Mouse (Mus musculus) stomach, embryonic 16.5 days (tissue): ENCODE data around the gene Ak5. TPM values are rescaled to one million over a fixed set of nuclear protein-coding genes. Genes with fewer than 3 reads are reported as not detected.
"Not testable (repeated sequence)": the region's sequence is repeated elsewhere in the genome, so short reads cannot be mapped to it uniquely, and the experiment has no call there.

Source experiments
- ATAC-seq: fragments of 200-750 bp; cut with Nextera tagmentation; 2 replicates; pipeline ENCODE4 v1.8.0; 2017; ENCODE audit warnings: moderate number of reproducible peaks, moderate TSS enrichment; ENCODE audit not compliant: insufficient read depth, low FRiP score
- H3K27ac ChIP-seq: fragments of 300-500 bp; sonication (generic); 2 replicates; pipeline ENCODE4 v1.5.1; 2014; ENCODE audit warnings: low read length
- H3K27me3 ChIP-seq: fragments of 300-500 bp; sonication (generic); 2 replicates; pipeline ENCODE4 v1.6.1; 2014; ENCODE audit warnings: low read length, control low read depth, mixed read lengths; ENCODE audit not compliant: control insufficient read depth, insufficient read depth
- H3K36me3 ChIP-seq: fragments of 300-500 bp; sonication (generic); 2 replicates; pipeline ENCODE4 v1.6.1; 2014; ENCODE audit warnings: low read length; ENCODE audit not compliant: control insufficient read depth, insufficient read depth
- H3K4me1 ChIP-seq: fragments of 300-500 bp; sonication (generic); 2 replicates; pipeline ENCODE4 v1.6.1; 2014; ENCODE audit warnings: low read length, control low read depth, mixed read lengths; ENCODE audit not compliant: control insufficient read depth, insufficient read depth
- H3K4me2 ChIP-seq: fragments of 300-500 bp; sonication (generic); 2 replicates; pipeline ENCODE4 v1.6.1; 2014; ENCODE audit warnings: low read depth, low read length, mixed read lengths
- H3K4me3 ChIP-seq: fragments of 300-500 bp; sonication (generic); replicated peaks from 2 replicates; pipeline ENCODE4 v1.5.1; 2014; ENCODE audit warnings: mild to moderate bottlenecking, low read length
- H3K9ac ChIP-seq: fragments of 300-500 bp; sonication (generic); 2 replicates; pipeline ENCODE4 v1.6.1; 2014; ENCODE audit warnings: low read length
- H3K9me3 ChIP-seq: fragments of 300-500 bp; sonication (generic); replicated peaks from 2 replicates; pipeline ENCODE4 v1.6.1; 2016; ENCODE audit warnings: low read length, control low read depth; ENCODE audit not compliant: control insufficient read depth
- WGBS: fragments of 180-500 bp; shearing (Covaris S2); extraction: QIAGEN DNeasy Blood & Tissue Kit; methylation state at CpG from one replicate; pipeline ENCODE4 v1.1.7; 2014; 5-methylcytosine and 5-hydroxymethylcytosine counted together
- polyA plus RNA-seq: library from polyadenylated mRNA; unstranded; fragments of >200 nt; fragmentation: Nextera tagmentation; extraction: Ambion mirVana; gene quantifications from 2 replicates; pipeline ENCODE4 v1.2.1, GENCODE M21; 2015

Gene Ak5
- polyA plus RNA-seq, 1 experiment from 2014 or later, result 2.8 TPM

- 94% methylated on average over 3 of the region's 3 CpGs for WGBS
- Histone ChIP-seq H3K4me1 (no peaks in the 10 kb centered on the region), H3K9ac (no peak overlapping the region), H3K36me3 (no peaks in the 10 kb centered on the region), H3K4me2 (no peak overlapping the region), H3K4me3 (no peak overlapping the region), H3K27me3 (no peaks in the 10 kb centered on the region), H3K27ac (no peak overlapping the region), H3K9me3 (no peaks in the 10 kb centered on the region)
- no peak for ATAC-seq
These were observed 203.7 kb downstream of the Ak5 start for GRCm38 (mm10) chr3:152464462-152464861.

- Histone ChIP-seq H3K27ac (no peak overlapping the region), H3K9me3 (no peaks in the 10 kb centered on the region), H3K4me1 (no peaks in the 10 kb centered on the region), H3K4me2 (no peak overlapping the region), H3K36me3 (no peaks in the 10 kb centered on the region), H3K27me3 (no peaks in the 10 kb centered on the region), H3K9ac (no peak overlapping the region), H3K4me3 (no peak overlapping the region)
- ATAC-seq, result no peak
- WGBS, result 87% methylated on average over 10 of the region's 10 CpGs
These were observed 205.3 kb downstream of the Ak5 start for GRCm38 (mm10) chr3:152462900-152463299.

- no peak for ATAC-seq
- WGBS, result 84% methylated on average over 10 of the region's 10 CpGs
- Histone ChIP-seq H3K9me3 (no peaks in the 10 kb centered on the region), H3K36me3 (peaks cover 2% of the 10 kb centered on the region; the same call in 1 of the 2 replicates), H3K9ac (no peak overlapping the region; the same call in 1 of the 2 replicates), H3K4me2 (no peak overlapping the region), H3K4me3 (no peak overlapping the region), H3K27me3 (no peaks in the 10 kb centered on the region), H3K4me1 (no peaks in the 10 kb centered on the region), H3K27ac (no peak overlapping the region)
These were observed 206.1 kb downstream of the Ak5 start for GRCm38 (mm10) chr3:152462038-152462547.

- ATAC-seq, result no peak
- 50% methylated on average over 4 of the region's 4 CpGs for WGBS
- no peak overlapping the region for H3K4me2 ChIP-seq
- no peak overlapping the region for H3K9ac ChIP-seq
- H3K4me3 ChIP-seq, result no peak overlapping the region
- H3K36me3 ChIP-seq, result peaks cover 9% of the 10 kb centered on the region; the same call in 1 of the 2 replicates
- no peaks in the 10 kb centered on the region for H3K4me1 ChIP-seq
- H3K27me3 ChIP-seq, result no peaks in the 10 kb centered on the region
- H3K9me3 ChIP-seq, result no peaks in the 10 kb centered on the region
- H3K27ac ChIP-seq, result no peak overlapping the region
These were observed 207.4 kb downstream of the Ak5 start for GRCm38 (mm10) chr3:152460802-152461201.

GRCm38 (mm10) chr3:152458875-152459274 lies 209.3 kb downstream of the Ak5 start:
- H3K9ac ChIP-seq, H3K4me2 ChIP-seq, ATAC-seq, H3K27ac ChIP-seq, H3K9me3 ChIP-seq, H3K4me1 ChIP-seq, H3K27me3 ChIP-seq, H3K4me3 ChIP-seq: not testable (repeated sequence)
- peaks cover 15% of the 10 kb centered on the region; the same call in 1 of the 2 replicates for H3K36me3 ChIP-seq
- 78% methylated on average over 4 of the region's 4 CpGs for WGBS

GRCm38 (mm10) chr3:152457308-152458035 lies 210.7 kb downstream of the Ak5 start:
- Histone ChIP-seq H3K27me3 (no peaks in the 10 kb centered on the region), H3K27ac (no peak overlapping the region), H3K9ac (no peak overlapping the region), H3K36me3 (peaks cover 15% of the 10 kb centered on the region; the same call in 1 of the 2 replicates), H3K9me3 (no peaks in the 10 kb centered on the region), H3K4me1 (no peaks in the 10 kb centered on the region), H3K4me2 (no peak overlapping the region), H3K4me3 (no peak overlapping the region)
- WGBS, result 88% methylated on average over 2 of the region's 2 CpGs
- ATAC-seq, result no peak

- no peak for ATAC-seq
- Histone ChIP-seq H3K4me1 (no peaks in the 10 kb centered on the region), H3K9ac (no peak overlapping the region), H3K36me3 (peaks cover 20% of the 10 kb centered on the region), H3K27me3 (no peaks in the 10 kb centered on the region), H3K4me3 (no peak overlapping the region), H3K4me2 (no peak overlapping the region), H3K9me3 (no peaks in the 10 kb centered on the region), H3K27ac (no peak overlapping the region)
- 89% methylated on average over 4 of the region's 4 CpGs for WGBS
These were observed 215.0 kb downstream of the Ak5 start for GRCm38 (mm10) chr3:152453163-152453562.

- 73% methylated on average over 1 of the region's 1 CpGs for WGBS
- H3K9me3 ChIP-seq, result no peaks in the 10 kb centered on the region
- ATAC-seq, result no peak
- no peak overlapping the region for H3K4me2 ChIP-seq
- H3K36me3 ChIP-seq, result peaks cover 5% of the 10 kb centered on the region
- no peak overlapping the region for H3K9ac ChIP-seq
- no peak overlapping the region for H3K4me3 ChIP-seq
- H3K4me1 ChIP-seq, result no peaks in the 10 kb centered on the region
- no peaks in the 10 kb centered on the region for H3K27me3 ChIP-seq
- no peak overlapping the region for H3K27ac ChIP-seq
These were observed 221.2 kb downstream of the Ak5 start for GRCm38 (mm10) chr3:152446966-152447365.

- H3K9me3 ChIP-seq, result no peaks in the 10 kb centered on the region
- H3K4me2 ChIP-seq, result no peak overlapping the region
- H3K4me3 ChIP-seq, result no peak overlapping the region
- no peaks in the 10 kb centered on the region for H3K36me3 ChIP-seq
- no peaks in the 10 kb centered on the region for H3K27me3 ChIP-seq
- no peak for ATAC-seq
- H3K4me1 ChIP-seq, result no peaks in the 10 kb centered on the region
- H3K27ac ChIP-seq, result no peak overlapping the region
- WGBS, result 80% methylated on average over 3 of the region's 3 CpGs
- H3K9ac ChIP-seq, result no peak overlapping the region
These were observed 224.0 kb downstream of the Ak5 start for GRCm38 (mm10) chr3:152444114-152444513.
